Mouse (Mus musculus) heart, postnatal 0 days (tissue): ENCODE results near the gene Slfn1.
"Not testable (repeated sequence)": the region's sequence is repeated elsewhere in the genome, so short reads cannot be mapped to it uniquely, and the experiment has no call there.

Experiments used
- CTCF ChIP-seq: IDR thresholded peaks from 2 replicates; pipeline ENCODE4 v1.5.1; 2016; ENCODE audit warnings: antibody characterized with exemption, control low read depth, low read depth
- EP300 ChIP-seq: IDR thresholded peaks from 2 replicates; pipeline ENCODE4 v1.6.1; 2016; ENCODE audit warnings: antibody characterized with exemption, low read depth

DNA sequence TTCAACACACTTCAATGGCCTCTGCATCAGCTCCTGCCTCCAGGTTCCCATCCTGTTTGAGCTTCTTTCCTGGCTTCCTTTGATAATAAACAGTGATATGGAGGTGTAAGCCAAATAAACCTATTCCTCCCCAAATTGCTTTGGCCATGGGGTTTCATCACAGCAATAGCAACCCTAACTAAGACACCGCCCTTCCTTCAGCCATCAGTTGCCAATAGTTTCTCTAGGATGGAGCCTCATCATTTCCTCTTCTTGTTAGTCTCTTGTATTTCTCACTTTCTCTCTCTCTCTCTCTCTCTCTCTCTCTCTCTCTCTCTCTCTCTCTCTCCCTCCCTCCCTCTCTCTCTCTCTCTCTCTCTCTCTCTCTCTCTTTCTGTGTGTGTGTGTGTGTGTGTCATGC, 32.3 kb downstream of the Slfn1 start:
- TF ChIP-seq CTCF, EP300: not testable (repeated sequence)
